Mouse (Mus musculus) right cerebral cortex, postnatal 10 days (tissue): ENCODE results near the gene Tmem160.
A peak's percentile ranks its signal among the peaks of the same experiment; 100 is the strongest.

ENCODE experiments used
- DNase-seq, 2 experiments: peaks; one replicate each; pipeline ENCODE4 v3.0.0; 2021; ENCODE audit warnings: low spot score in 2 of 2

The Tmem160 gene

DNA sequence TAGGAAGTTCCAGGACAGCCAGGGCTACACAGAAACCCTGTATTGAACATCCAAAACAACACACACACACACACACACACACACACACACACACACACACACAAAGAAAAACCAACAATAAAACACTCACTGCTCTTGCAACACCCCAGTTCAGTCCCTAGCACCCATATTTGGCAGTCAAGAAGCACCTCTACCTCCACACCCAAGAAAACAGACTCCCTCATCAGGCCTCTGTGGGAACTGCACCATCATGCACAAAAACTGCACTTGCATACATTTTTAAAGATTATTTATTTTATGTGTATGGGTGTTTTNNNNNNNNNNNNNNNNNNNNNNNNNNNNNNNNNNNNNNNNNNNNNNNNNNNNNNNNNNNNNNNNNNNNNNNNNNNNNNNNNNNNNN lies 11.3 kb upstream of the Tmem160 start:
- DNase-seq: no peak

DNA sequence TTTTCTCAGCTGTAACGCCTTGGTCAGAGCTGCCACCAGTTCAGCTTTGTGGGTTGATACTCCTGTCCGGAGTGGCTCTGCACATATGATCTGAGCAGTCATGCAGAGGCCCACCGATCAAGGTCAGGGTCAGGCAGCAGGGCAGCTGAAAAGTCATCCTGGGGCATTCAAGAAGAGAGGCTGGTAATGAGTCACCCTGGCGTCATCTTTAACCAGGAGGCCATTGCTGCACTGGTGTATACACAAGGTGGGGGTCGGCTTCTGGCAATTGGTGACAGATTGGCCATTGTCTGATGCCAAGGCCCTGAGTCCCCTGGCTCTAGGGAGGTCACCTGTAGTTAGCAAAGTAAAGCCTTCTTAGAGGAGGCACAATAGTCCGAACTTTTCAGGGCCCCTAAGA lies 923 bp upstream of the Tmem160 start:
- DNase-seq: peak in 1 of 2 experiments; percentile 27

DNA sequence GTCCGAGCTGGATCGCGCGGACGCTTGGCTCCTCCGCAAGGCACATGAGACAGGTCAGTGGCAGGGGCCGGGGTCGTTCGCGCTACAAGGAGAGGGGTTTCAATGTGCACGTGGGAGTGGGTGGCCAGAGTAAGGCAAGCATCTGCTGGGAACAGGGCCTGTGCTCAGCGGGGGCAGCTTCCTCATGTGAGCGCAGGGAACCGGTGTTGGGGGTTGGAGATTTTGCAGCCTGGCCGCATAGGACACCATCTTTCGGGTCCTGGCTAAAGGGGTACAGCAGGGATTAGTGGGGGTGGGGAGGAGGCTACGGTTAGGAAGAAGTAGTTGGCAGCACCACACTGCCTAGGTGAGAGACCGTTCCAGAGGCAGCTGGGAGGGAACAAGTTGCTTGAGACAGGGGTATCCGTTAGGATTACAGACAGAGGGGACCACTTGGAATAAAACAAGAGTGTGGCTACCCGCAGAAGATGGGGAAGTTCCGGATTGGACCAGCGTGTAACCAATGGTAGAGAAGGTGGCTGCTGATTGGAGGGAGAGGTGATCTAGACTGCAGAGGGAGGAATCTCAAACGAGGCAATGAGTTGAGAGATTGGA lies 636 bp downstream of the Tmem160 start:
- peak; percentile 79 to 88 for DNase-seq

DNA sequence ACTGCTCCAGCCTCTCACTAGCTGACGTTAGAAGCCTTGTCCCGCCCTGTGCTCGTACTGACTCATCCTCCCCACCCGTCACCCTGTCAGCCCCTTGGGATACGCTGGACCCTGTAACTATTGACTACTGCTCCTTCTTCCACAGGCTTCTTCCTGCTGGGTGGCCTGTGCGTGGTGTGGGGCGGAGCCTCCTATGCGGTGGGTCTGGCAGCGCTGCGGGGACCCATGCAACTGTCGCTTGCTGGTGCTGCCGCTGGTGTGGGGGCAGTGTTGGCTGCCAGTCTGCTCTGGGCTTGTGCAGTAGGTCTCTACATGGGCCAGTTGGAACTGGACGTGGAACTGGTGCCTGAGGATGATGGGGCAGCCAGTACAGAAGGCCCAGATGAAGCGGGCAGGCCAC lies 2.4 kb downstream of the Tmem160 start:
- no peak for DNase-seq

DNA sequence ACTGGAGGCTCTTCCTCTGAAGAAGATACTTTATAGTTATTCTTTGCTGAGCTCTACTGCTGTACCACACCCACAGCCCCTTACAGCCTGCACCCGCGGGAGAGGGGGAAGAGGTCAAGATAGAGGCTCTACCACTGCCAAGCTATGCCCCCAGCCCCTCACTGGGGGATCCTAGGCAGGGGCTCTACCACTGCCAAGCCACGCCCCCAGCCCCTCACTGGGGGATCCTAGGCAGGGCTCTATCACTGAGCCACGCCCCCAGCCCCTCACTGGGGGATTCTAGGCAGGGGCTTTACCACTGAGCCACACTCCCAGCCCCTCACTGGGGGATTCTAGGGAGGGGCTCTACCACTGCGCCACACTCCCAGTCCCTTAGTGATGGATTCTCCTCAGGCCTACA lies 3.7 kb downstream of the Tmem160 start:
- no peak for DNase-seq

DNA sequence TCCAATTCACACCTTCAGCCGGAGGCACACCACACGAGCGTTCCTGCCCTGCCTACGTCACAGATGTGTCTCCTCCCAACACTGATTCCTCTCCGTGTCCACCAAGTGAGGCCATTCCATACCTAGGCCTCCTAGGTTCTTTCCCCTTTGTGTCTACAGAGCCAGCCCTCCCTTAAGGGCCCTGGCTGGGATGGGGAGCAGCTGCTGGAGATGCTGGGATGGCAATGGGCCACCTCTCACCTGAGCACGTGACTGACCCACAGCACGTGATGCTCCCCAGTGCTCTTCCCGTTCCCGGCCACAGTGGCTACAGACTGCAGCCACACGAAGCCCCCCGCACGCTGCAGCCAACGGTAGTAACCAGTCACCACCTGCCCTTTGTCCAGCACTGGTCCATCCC lies 8.0 kb downstream of the Tmem160 start:
- DNase-seq: no peak

DNA sequence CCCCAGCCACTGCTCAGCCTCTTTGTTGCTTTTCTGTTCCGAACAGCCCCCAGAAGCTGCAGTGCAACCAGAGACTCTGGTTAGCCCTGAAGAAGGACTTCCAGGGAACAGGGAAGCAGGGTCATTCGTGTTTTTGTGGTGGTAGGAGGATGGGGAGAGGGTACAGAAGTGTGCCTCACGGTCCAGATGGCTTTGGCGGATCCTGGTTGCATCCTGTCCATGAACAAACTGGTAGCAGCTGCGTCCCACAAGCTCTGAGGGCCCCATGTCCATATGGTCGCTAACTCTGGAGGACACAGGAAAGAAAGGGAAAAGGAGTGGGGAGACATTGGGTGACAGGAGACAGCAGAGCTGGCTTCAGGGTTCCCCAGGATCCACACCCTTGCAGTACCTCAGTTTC lies 8.6 kb downstream of the Tmem160 start:
- no peak for DNase-seq

DNA sequence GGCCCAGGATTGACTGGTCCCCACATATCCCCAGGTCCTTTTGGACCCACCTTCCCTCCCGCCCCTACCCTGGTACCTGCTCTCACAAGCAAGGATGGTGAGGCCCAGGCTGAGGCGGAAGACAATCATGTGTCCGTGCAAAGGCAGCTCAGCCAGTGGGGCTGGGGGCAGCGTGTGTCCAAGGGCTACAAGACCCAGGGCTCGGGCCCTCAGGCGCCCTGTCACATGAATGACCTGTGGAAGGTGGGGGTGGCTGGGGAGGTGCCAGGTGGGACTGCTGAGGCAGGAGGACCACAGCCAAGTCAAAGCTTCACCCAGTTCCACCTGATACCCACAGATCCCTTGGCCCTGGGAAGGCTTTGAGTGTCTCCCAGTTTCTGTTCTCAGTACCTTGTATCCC lies 9.1 kb downstream of the Tmem160 start:
- no peak for DNase-seq

DNA sequence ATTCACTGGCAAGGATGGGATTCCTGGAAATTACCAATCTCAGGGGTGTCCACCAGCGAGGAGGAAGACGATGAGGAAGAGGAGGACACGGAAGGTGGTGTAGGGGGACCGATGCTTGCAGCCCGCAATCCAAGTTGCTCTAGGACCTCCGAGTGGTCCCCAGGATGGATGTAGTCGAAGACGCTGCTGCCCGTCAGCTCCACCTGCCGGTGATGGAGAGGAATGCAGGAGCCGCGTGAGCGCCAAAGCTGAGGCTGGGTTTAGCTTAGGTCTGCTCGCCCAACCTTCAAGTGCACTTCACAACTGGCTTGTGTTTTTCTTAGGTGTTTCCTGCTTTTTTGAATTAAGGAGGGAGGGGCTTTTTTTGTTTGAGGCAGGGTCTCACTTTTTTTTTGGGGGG lies 10.6 kb downstream of the Tmem160 start:
- DNase-seq: peak; percentile 80 to 88

DNA sequence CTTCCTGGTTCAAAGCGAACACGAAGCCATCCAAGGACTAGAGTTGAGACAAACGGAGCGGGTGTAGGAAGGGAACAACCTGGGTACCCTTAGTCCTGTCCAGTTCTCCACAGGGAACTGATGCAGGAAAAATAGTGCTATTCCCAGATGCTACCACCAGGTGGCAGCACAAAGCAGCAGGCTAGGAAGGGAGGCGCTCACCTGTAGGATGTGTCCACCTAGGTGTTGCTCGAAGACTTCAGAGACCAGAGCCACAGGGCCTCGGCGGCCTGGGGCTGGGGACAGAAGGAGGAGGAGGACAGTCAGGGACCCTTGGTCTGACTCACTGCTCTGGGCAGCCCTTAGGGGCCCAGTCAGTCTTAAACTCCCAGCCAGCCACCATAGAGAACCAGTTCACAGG lies 12.6 kb downstream of the Tmem160 start:
- DNase-seq: peak in 1 of 2 experiments; percentile 74

DNA sequence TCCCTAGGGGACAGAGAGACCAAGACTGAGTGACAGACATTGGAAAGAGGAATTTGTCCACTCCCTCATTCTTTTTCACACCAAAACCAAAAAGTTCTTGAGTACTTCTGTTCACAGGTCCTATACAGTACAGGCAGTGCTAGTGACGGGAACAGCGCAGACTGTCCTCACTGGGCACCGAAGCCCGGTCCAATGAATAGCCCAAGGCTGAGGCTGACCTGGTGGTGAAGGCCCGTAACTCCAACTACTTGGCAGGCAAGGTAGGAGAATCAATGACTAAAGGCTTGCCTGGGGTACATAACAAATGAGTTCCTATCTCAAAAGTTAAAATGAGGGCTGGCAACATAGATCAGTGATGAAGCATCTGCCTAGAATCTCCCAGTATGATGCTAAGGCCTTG lies 13.0 kb downstream of the Tmem160 start:
- no peak for DNase-seq

DNA sequence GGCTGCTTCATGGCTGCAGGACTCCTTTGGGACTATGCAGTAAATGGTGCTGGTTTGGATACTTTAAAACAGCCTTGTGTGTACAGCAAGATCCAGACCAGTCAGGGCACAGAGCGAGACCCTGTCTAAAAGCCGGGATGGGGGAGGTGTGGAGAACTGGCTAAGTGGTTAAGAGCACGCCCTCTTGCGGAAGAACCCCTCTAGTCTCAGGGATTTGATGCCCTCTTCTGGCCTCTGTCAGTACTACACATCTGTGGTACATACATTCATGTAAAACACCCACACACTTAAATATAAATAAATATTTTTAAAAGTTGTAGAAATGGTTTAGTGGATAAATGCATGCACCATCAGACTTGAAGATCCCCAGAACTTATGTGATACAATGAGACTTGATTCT lies 14.0 kb downstream of the Tmem160 start:
- DNase-seq: no peak

DNA sequence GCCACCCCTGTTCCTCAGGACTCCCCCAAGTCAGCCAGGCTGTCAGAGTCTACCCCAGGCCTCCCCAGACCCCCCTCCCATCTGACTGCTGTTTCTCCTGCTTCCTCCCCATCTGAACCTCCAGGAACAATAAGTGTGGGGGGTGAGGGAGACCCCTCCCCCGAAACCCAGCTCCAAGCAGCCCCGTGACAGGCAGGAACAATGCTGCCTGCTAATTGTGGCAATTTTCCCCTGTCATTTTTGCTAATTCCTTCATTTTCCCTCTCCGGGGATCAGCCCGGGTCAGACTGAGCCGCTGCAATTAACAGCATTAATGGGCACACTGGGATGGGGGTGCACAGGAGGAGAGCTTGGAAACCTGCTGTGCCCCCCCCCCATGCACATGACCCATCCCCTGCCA lies 15.5 kb downstream of the Tmem160 start:
- DNase-seq: no peak

DNA sequence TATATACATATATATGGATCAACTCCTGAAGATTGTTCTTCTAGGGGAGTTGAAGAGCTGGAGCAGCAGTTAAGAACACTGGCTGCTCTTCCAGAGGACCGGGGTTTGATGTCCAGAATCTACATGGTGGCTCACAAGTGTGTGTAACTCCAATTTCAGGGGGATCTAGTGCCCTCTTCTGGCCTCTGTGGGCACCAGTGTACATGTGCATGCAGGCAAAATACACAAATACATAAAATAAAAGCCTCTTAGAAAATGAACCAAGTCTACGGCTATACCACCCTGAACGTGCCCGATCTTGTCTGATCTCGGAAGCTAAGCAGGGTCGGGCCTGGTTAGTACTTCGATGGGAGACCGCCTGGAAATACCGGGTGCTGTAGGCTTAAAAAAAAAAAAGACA lies 19.0 kb downstream of the Tmem160 start:
- no peak for DNase-seq

DNA sequence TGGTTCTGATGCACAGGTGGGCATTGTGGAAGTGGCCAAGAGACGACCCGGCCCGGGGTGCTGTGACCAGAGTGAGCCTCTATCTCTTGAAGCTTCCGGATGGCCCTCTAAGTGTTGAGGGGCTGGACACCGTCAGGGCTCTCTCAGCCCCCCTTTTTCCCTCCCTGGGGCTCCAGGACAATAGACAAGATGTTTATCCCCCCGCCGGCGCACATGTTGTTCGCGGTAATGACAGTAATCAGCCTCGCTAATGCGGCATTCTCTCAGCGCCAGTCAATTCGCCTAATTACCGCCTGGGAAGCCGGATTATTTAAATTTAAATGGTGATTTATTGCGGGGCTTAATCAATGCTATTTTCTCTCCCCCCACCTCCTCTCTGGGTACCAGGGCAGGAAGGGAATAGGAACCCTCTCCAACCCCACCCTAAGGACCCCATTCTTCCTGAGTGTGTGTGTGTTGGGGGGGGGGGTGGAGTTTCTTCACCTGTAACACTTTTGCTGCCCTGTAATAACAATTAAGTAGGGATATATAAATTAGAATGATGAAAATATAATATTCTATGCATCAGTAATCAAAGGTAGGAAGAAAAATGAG lies 19.6 kb downstream of the Tmem160 start:
- DNase-seq: no peak

DNA sequence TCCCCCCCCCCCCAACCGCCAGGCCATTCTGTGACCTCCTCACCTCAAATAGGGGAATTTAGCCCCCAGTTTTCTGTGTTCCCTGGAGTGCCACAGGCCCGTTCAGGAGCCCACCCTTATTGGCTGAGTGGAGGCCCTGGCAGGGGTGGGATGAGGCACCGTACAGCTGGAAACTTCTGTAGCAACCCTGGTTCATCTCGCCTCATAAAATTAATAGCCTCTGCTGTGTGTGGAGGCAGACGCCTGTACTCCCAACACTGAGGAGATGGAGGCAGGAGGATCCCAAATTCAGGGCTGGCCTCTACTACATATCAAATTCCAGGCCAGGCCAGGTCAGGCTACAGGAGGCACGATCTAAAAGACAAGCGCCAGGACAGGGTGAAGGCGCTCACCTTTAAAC lies 21.3 kb downstream of the Tmem160 start:
- DNase-seq: no peak

DNA sequence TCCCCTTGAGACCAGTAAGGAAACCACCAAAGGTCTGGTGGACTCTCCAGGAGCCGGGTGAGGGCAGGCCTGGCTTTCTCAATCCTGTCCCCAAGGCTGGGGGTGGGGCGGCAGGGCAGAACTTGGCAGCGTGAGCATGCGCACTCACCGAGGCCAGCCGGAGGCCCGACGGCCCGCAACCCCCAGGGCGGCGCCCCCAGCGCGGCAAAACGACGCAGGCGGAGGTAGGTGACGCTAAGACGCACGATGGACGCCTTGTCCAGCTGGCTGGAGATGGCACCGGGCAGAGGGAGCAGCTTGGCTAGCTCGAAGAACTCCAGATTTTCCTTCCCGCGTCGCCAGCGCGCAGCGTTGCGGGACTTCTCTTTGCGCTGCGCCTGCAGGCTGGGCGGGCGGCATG lies 21.9 kb downstream of the Tmem160 start:
- DNase-seq: no peak

DNA sequence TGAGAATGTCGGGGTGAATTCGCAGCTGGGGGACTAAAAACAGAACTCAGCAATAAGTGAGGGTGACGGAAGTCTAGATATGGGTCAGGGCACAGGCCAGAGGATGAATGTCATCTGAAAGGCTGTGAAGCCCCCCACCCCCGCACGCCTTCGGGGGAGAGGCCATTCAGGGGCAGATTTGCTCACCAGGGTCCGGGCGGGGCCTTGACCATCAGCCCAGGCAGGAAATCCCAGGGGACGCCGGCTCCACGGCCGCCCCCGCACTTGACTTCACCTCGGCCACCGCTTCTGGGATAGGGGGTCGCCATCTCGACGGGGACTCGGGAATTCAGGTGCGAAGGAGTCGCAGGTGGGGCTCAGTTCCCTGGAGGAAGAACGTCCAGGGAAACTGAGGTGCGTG lies 22.7 kb downstream of the Tmem160 start:
- DNase-seq: no peak

DNA sequence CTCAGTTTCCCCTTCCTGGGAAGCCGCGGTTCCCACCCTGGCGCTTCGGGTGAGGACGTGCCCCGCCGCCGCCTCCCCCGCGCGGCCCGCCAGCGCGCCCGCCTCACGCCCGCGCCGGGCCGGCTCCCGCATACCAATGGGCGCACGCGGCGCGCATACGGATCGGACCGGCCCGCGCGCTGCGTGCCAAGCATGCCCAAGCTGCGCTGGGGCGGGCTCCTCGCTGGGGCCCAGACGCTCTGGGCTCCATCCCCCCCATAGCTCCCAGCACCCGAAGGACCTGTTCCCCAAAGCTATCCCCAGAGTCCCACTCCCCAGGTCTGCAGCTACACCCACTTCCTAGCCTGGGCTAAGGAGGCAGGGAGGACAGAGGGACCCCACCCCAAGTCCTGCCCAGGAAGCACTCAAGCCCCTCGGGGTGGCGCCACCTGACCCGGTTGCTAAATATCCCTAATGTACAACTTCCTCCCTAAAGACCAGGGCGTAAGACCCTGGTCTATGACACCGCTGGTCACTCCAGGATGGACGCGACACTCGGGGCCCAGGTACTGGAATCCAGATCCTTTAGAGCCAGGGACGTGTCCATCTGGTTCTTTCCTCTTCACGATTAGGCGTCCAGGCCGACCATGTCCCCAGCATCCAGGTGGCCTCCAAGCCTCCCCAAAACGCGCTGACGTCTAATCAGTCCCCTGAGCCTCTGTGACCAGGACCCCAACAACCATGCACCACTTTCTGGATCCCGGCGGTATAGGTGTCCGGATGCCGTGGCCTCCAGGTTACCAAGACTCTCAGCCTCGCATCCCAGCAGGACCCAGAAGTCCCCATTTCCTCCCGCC lies 23.4 kb downstream of the Tmem160 start:
- no peak for DNase-seq

DNA sequence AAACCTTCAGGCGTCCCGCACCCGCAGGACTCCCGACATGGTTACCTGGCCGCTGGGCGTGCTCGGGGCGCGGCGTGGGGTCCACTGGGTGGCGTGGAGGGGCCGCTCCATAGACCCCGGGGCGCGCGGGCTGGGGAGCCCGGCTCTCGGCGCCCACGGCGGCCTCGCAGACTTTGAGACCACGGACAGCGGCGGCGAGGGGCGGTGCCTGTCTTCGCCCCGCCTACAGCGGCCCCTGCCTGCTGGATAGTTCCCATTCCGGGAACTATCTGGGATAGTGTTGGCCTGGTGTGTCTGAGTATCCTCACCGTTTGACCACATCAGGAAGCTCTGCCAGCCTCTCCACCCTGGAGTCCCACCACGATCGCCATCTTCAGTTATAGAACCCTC lies 24.0 kb downstream of the Tmem160 start:
- DNase-seq: no peak

DNA sequence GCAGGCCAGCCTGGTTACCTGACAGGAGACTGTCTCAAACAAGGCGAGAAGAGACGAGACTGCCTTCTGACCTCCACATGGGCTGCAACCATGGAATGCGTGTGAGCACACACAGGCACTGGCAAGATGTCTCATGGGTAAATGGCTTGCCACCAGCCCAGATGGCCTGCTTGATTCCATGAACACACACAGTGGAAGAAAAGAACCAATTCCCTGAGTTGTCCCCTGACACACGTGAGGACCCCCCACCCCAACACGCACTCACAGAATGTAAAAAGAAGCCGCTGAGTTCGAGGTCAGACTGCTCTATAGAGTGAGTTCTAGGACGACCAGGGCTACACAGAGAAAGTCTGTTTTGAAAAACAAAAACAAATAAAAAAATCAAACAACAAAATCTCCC lies 25.0 kb downstream of the Tmem160 start, which contains the start of gene Npas1:
Gene Npas1 (minus strand): TSS at position 101 of the 400 bp plus-strand sequence.
- DNase-seq: no peak

DNA sequence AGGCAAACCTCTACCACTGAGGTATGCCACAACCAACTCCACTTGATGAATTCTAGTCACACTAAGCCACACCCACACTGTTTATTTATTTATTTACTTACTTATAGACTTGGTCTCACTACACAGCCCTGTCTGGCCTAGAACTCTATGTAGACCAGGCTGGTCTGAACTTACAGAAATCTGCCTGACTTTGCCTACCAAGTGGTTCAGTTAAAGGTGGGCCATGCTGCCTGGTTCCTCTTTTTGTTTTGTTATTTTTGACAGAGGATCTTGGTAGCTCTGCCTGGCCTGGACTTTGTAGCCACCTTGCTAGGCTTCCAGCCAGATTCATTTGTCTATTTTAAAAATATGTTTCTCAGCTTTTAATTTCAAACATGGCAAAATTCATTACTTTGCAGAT lies 36.2 kb downstream of the Tmem160 start:
- no peak for DNase-seq

DNA sequence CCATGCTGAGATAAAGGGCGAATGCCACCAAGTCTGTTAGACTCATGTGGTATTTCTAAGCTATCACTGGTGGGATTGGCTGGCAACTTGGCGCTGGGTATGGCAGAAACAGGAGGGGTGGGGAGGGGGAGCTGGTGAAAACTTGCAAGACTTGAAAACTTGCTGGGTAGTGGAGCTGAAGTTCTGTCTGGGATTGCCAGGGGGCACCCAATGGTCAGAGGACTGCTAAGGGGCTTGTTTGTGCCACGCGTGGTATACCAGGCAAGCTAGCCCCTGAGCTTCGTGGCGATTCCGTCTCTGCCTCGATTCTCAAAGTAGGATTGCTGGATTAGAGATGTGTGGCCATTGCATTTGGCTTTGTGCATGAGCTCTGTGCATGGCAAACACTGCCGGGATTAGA lies 37.4 kb downstream of the Tmem160 start:
- peak in 1 of 2 experiments; percentile 52 for DNase-seq
